Mouse (Mus musculus) layer of hippocampus, adult 2 months (tissue): ENCODE data around the gene Terf2ip. TPM values are rescaled to one million over a fixed set of nuclear protein-coding genes. Genes with fewer than 3 reads are reported as not detected.

Experiments used
- DNase-seq, 2 experiments: peaks; one replicate each; pipeline ENCODE4 v3.0.0; 2022; ENCODE audit warnings: low spot score in 2 of 2
- H3K27ac ChIP-seq: fragments of 200-600 bp; 2 replicates; pipeline ENCODE4 v1.8.1; 2022
- H3K4me3 ChIP-seq: fragments of 200-600 bp; 2 replicates; pipeline ENCODE4 v1.8.1; 2022; ENCODE audit warnings: mild to moderate bottlenecking
- CTCF ChIP-seq: fragments of 200-600 bp; conservative IDR thresholded peaks from 2 replicates; pipeline ENCODE4 v1.8.1; 2022; ENCODE audit warnings: antibody characterized with exemption, mild to moderate bottlenecking, moderate library complexity
- total RNA-seq, 2 experiments: library from RNA; stranded (reverse); gene quantifications; 2 replicates each; pipeline ENCODE4 v1.2.3; 2021

Terf2ip gene
- total RNA-seq, 2 experiments from 2014 or later: 42.8 to 45.2 TPM

DNA sequence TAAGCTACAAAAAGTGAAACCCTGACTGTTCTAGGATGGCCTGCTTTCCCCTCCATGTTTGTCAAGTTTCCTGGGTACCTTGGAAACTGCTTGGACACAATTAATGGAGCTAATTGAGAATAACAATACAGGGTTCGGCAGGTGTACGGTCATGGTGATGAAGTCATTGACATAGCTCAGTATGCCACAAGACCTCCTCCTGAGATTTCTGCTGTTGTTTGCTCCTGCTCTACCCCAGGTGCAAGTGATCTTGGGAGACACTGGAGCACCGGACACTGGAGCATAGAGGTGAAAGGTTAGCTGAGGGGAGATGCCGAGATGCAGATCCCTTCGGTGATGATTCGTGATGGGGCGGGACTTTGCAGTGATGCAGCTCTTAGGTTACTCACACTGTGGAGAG, 21.9 kb downstream of the Terf2ip start:
- no peak for TF ChIP-seq CTCF
- DNase-seq: no peak
- no peak overlapping the region for H3K4me3 ChIP-seq
- no peak overlapping the region for H3K27ac ChIP-seq

- Histone ChIP-seq H3K4me3 (no peak overlapping the region), H3K27ac (no peak overlapping the region)
- TF ChIP-seq CTCF: peak; percentile 87
- DNase-seq: peak in 1 of 2 experiments; percentile 22
Measured at GRCm38 (mm10) chr8:112034603-112035002, 23.4 kb downstream of the Terf2ip start.

GRCm38 (mm10) chr8:112037521-112037920, 26.3 kb downstream of the Terf2ip start:
- Histone ChIP-seq H3K27ac (no peak overlapping the region), H3K4me3 (no peak overlapping the region)
- TF ChIP-seq CTCF: no peak
- DNase-seq: no peak

- TF ChIP-seq CTCF: peak; percentile 51
- H3K4me3 ChIP-seq: no peak overlapping the region
- DNase-seq: no peak
- H3K27ac ChIP-seq: no peak overlapping the region
Measured at GRCm38 (mm10) chr8:112045182-112045581, 34.0 kb downstream of the Terf2ip start.

DNA sequence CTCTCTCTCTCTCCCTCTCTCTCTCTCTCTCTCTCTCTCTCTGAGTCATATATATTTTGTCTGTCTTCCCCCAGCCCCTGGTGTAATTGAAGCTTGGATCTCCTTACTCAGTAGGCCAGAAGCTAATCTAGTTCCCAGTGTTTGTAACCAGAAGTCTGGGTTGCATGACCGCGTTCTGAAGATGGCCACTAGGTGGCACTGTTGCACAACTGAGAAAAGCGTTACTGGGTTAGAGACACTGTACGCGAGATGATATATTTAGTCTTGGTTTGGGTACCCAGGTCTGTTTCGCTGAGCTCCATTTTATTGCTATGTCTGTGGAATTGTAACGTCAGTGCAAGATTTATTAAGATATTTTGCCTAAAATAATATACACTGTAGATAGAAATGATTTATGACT, 34.7 kb downstream of the Terf2ip start:
- TF ChIP-seq CTCF: peak; percentile 95
- H3K4me3 ChIP-seq: no peak overlapping the region
- peak; percentile 84 to 88 for DNase-seq

DNA sequence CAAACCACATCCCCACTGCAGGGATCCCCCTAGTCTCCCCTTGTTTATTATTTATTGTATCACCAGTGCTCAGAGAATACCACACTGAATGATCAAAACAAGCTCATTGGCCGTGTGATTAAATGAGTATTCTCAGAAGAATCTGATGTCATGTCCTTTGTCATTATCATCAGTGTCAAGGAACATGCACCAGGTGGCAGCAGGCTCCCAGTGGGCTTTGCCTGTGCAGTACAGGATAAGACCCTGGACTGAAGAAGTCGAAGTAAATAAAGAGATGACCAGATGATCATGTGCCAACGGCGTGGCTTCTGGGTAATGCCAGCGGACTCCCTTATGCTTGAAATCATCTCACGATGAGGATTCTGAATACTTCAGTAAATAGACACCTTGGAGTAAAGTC, 37.1 kb downstream of the Terf2ip start:
- Histone ChIP-seq H3K4me3 (no peak overlapping the region), H3K27ac (no peak overlapping the region)
- no peak for DNase-seq
- 0 out of 2 replicates have a peak, but pooled peaks have one; percentile 12 for TF ChIP-seq CTCF

More for the DNA sequence above, 34.7 kb downstream of the Terf2ip start:
- H3K27ac ChIP-seq: no peak overlapping the region

DNA sequence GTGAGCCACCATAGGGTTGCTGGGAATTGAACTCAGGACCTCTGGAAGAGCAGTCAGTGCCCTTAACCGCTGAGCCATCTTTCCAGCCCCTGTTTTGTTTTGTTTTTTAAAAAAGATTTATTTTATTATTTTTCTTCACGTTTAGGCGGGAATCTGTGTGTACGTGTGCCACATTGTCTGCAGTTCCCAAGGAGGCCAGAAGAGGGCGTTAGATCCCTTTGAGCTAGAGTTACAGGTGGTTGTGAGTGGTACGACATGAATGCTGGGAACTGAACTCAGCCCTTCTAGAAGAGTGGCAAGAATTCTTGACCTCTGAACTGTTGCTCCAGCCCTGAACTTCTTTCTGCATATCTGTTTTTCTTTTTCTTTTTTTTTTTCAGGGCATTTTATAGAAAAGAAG, 38.8 kb downstream of the Terf2ip start:
- TF ChIP-seq CTCF: peak; percentile 48
- no peak for DNase-seq
- Histone ChIP-seq H3K4me3 (no peak overlapping the region), H3K27ac (no peak overlapping the region)

DNA sequence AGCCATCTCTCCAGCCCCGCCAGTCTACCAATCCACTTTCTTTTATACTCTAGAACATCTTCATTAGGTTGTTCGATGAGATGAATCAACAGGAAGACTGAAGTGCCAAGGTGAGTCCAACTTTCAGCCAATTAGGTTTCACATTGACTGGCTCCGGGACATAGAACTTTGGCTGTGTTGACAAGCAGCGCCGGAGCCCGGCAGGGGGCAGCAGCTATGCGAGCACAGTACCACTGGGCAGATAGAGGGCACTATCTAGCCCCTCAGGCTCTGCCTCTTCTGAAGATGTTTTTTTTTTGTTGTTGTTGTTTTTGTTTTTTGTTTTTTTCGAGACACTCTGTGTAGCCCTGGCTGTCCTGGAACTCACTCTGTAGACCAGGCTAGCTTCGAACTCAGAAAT, 40.3 kb downstream of the Terf2ip start:
- no peak for TF ChIP-seq CTCF
- Histone ChIP-seq H3K27ac (no peak overlapping the region), H3K4me3 (no peak overlapping the region)
- no peak for DNase-seq

GRCm38 (mm10) chr8:112054456-112054855, 43.3 kb downstream of the Terf2ip start:
- no peak overlapping the region for H3K4me3 ChIP-seq
- no peak for DNase-seq
- no peak for TF ChIP-seq CTCF
- H3K27ac ChIP-seq: no peak overlapping the region

GRCm38 (mm10) chr8:112061372-112061771, 50.2 kb downstream of the Terf2ip start:
- Histone ChIP-seq H3K4me3 (no peak overlapping the region), H3K27ac (no peak overlapping the region)
- TF ChIP-seq CTCF: peak; percentile 94
- DNase-seq: peak; percentile 44 to 72

Other genes starting within 250 kb of the Terf2ip start
- 10 to 100 TPM; 76.3 to 81.2 TPM for gene Cfdp1, start 157.1 kb upstream of the Terf2ip start, total RNA-seq
- 1 to 10 TPM; 3.9 to 4.5 TPM for gene Tmem170, start 134.6 kb upstream of the Terf2ip start, total RNA-seq
- under 1 TPM; 0.44 to 0.79 TPM for gene Chst5, start 101.0 kb upstream of the Terf2ip start, total RNA-seq
- gene Tmem231, start 77.5 kb upstream of the Terf2ip start, total RNA-seq: 10 to 100 TPM; 11.7 to 13.9 TPM
- 100 to 1,000 TPM; 208 to 225 TPM for gene Gabarapl2, start 70.7 kb upstream of the Terf2ip start, total RNA-seq
- gene Adat1, start 19.1 kb upstream of the Terf2ip start, total RNA-seq: 1 to 10 TPM; 6.9 TPM
- gene Kars, start 75 bp upstream of the Terf2ip start, total RNA-seq: 10 to 100 TPM; 76.7 to 78.4 TPM
- not detected for gene Gm6793, start 3.6 kb downstream of the Terf2ip start, total RNA-seq